Mouse (Mus musculus) inflammation-experienced regulatory T-cells, adult 16 weeks (primary cell): ENCODE data around the gene Gm12888. TPM values are rescaled to one million over a fixed set of nuclear protein-coding genes. Genes with fewer than 3 reads are reported as not detected.

Experiments
- polyA plus RNA-seq: library from polyadenylated mRNA; unstranded; fragments of 100-300 nt; shearing (Covaris generic); gene quantifications from one replicate; pipeline ENCODE4 v1.2.1, GENCODE M21; 2017

Gm12888 gene
- polyA plus RNA-seq, result not detected

GRCm38 (mm10) chr4:121324817-121325216, at the start of gene Gm12888:
TSS of gene Gm12888 (minus strand) at chr4:121324917.

Other genes starting within 250 kb of the Gm12888 start
- 67.9 TPM for gene Zmpste24, start 226.7 kb downstream of the Gm12888 start, polyA plus RNA-seq
- gene Tmco2, start 215.7 kb downstream of the Gm12888 start, polyA plus RNA-seq, result not detected
- gene Rlf, start 109.8 kb downstream of the Gm12888 start, polyA plus RNA-seq, result 59.0 TPM
- gene Gm12886, start 98.2 kb upstream of the Gm12888 start, polyA plus RNA-seq, result not detected